17 mouse cellular contexts compared by ENCODE assay signal in genomic region chr4:148098666-148099065, GRCm38 (mm10). TPM values are rescaled to one million over a fixed set of nuclear protein-coding genes. Genes with fewer than 3 reads are reported as not detected.
"Had no signal": no experiment of that assay in that cellular context is flagged by ENCODE, and none has a peak within 500 bp of the region (broad histone marks: within the 10 kb centered on the region; RNA-seq: fewer than 3 reads in every experiment).

No protein-coding gene starts in this region.

- H3K27ac ChIP-seq: lung, embryonic 15.5 days; macrophage; midbrain, embryonic 15.5 days; neural tube, embryonic 12.5 days; stomach, embryonic 15.5 days; stomach, postnatal 0 days had no signal

- DNase-seq: liver, postnatal 0 days; lung, adult 2 months; lung, postnatal 14 days; lung, postnatal 36 days; right cerebral cortex, postnatal 14 days had no signal

- H3K4me1 ChIP-seq: lung, embryonic 15.5 days; stomach, embryonic 15.5 days had no signal

- H3K4me3 ChIP-seq: lung, embryonic 15.5 days; megakaryocyte, embryonic 14.5 days; midbrain, embryonic 13.5 days; midbrain, embryonic 15.5 days; neural tube, embryonic 12.5 days; stomach, embryonic 15.5 days had no signal

- H3K9ac ChIP-seq: liver, postnatal 0 days; lung, embryonic 15.5 days; midbrain, embryonic 15.5 days; stomach, embryonic 15.5 days had no signal

- H3K36me3 ChIP-seq: lung, embryonic 15.5 days; midbrain, embryonic 15.5 days; stomach, embryonic 15.5 days had no signal

- H3K27me3 ChIP-seq: lung, embryonic 15.5 days; midbrain, embryonic 13.5 days; midbrain, embryonic 15.5 days; neural tube, embryonic 12.5 days; stomach, embryonic 15.5 days had no signal

- H3K4me2 ChIP-seq: lung, embryonic 15.5 days; midbrain, embryonic 11.5 days; midbrain, embryonic 13.5 days; midbrain, embryonic 15.5 days; neural tube, embryonic 12.5 days; stomach, embryonic 15.5 days had no signal

- ATAC-seq: liver, postnatal 0 days; lung, postnatal 0 days; midbrain, embryonic 13.5 days; midbrain, embryonic 15.5 days had no signal

- H3K9me3 ChIP-seq: lung, embryonic 15.5 days; megakaryocyte, embryonic 14.5 days; midbrain, embryonic 13.5 days; midbrain, embryonic 15.5 days; neural tube, embryonic 12.5 days; stomach, embryonic 15.5 days had no signal

RNA-seq across cellular contexts. Expression of gene Draxin, which starts 31.8 kb away (rescaled TPM):
- total RNA-seq: megakaryocyte progenitor cell, adult 5-6 weeks had no signal
- polyA plus RNA-seq: macrophage; stomach, postnatal 0 days; thymus, postnatal 0 days had no signal
